Mouse (Mus musculus) cerebellum, postnatal 14 days (tissue): ENCODE measurements around the gene Nat8f4.
"Not testable (repeated sequence)": the region's sequence is repeated elsewhere in the genome, so short reads cannot be mapped to it uniquely, and the experiment has no call there.

Source experiments
- DNase-seq, 2 experiments: peaks; one replicate each; pipeline ENCODE4 v3.0.0; 2021; ENCODE audit warnings: mixed read lengths in 2 of 2

Gene Nat8f4

DNA sequence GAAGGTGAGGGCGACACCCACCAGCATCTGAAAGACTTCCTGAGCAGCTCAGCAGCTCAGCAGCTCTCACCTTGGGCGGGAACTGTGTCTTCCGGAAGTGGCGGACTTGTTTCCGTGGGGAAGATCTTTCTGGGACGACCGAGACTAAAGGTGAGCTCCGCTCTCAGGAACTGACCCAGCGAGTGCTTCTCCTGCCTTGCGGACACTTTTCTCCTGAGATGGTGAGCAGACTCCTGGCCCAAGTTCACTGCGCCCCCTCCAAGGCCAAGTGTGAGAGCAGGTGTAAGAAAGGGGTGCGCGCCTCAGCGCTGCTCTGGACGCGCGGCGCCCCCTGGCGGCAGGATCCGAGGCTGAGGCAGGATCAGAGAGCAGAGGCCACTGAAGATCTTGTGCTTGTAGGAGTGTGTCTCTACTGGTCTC is at the start of gene Nat8f4:
TSS of gene Nat8f4 (minus strand) at position 243 of the 420 bp plus-strand sequence.
- DNase-seq, result peak; percentile 90

- no peak for DNase-seq
These were observed 43.9 kb upstream of the Nat8f4 start for GRCm38 (mm10) chr6:85948549-85948948.

DNA sequence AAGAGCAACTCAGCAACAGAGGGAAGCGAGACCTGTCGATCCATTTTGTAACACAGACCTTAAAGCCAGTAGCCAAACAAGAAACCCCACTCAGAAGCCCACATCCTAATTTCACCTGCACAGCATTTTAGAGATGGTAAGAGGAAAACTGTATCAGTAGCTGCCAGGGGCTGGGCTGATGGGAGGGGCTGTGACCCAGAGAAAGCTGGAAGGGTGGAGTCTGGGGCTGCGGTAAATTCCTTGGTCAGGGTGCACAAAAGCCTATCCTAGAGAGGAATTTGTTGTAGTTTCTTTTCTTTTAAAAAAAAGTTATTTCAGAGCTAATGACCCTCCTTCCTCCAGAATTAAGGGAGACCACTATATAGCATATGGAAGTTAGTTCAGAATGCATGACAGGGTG is 37.8 kb upstream of the Nat8f4 start:
- no peak for DNase-seq

GRCm38 (mm10) chr6:85938701-85939100 is 34.0 kb upstream of the Nat8f4 start:
- no peak for DNase-seq

- DNase-seq, result peak; percentile 82 to 87
These were observed 32.1 kb upstream of the Nat8f4 start for GRCm38 (mm10) chr6:85936508-85937465.

- no peak for DNase-seq
These were observed 31.0 kb upstream of the Nat8f4 start for GRCm38 (mm10) chr6:85935646-85936045.

DNA sequence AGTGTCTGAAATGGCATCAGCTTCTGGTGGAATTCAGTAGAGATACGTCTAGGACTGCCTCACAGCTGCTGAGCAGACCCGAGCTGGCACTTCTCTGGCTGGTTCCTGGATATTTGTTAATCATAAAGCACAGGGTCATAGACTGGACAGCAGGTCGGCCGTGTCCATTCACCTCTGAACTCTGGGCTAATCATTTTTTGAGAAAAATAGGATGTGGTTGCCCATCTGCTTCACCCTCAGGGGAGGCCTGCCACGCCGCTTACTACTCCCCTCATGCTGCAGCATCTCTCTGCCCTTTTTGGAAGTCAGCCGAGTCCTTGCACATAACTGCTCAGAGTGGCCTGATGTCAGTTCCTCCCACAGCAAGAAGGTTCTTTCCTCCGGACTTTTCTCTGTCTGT is 29.4 kb upstream of the Nat8f4 start:
- DNase-seq, result no peak

DNA sequence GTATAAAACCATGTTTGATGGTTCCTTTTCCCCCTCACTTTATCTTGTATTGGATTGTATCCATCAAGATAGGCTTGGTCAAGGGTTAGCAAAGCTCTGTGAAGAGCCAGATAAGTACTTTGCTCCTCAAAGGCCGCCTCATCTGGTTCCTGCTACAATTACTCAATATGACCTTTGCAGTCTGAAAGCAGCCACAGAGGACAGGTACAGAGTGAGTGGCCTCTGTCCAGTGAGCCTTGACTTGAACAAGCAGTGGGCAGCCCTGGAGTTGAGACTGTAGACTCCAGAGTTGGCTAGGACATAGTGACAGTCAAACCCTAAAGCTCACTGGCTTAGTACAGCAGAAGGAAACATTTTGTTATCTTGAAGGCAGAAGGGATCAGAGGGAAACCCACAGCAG is 24.6 kb upstream of the Nat8f4 start:
- no peak for DNase-seq

- no peak for DNase-seq
These were observed 23.1 kb upstream of the Nat8f4 start for GRCm38 (mm10) chr6:85927476-85928464.

GRCm38 (mm10) chr6:85926709-85927108 is 22.0 kb upstream of the Nat8f4 start:
- DNase-seq, result no peak

DNA sequence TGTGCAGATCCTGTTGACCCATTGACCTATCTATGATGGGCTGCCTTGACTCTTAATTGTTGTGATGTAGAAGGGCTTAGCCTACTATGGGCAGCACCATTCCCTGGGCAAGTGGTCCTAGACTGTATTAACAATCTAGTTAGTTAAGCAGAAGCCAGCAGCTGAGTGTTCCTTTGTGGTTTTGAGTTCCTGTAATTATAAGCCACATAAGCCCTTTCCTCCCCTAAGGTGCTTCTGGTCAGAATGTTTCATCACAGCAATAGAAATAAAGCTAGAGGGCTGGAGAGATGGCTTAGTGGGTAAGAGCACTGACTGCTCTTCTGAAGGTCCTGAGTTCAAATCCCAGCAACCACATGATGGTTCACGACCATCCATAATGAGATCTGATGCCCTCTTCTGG is 19.0 kb upstream of the Nat8f4 start:
- DNase-seq, result no peak

GRCm38 (mm10) chr6:85919401-85919800 is 14.7 kb upstream of the Nat8f4 start:
- no peak for DNase-seq

GRCm38 (mm10) chr6:85918341-85918740 is 13.7 kb upstream of the Nat8f4 start:
- DNase-seq, result not testable (repeated sequence)

DNA sequence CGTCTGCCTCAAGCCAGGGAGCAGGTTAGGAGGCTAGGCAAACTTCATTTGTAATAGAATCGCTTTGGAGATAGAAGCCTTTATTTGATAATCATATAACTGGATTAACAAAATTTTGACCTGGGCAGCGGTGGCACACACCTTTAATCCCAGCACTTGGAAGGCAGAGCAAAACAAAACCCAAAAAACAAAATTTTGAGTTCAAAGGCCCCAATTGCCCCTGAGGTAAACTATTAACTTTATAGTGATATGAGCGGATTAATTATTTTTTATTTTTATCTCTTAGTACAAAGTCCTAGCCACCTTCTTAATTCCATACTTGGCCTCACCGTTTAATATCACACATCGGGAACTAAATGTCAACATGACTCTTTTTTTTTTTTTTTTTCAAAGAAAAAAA is 11.9 kb upstream of the Nat8f4 start:
- no peak for DNase-seq

DNA sequence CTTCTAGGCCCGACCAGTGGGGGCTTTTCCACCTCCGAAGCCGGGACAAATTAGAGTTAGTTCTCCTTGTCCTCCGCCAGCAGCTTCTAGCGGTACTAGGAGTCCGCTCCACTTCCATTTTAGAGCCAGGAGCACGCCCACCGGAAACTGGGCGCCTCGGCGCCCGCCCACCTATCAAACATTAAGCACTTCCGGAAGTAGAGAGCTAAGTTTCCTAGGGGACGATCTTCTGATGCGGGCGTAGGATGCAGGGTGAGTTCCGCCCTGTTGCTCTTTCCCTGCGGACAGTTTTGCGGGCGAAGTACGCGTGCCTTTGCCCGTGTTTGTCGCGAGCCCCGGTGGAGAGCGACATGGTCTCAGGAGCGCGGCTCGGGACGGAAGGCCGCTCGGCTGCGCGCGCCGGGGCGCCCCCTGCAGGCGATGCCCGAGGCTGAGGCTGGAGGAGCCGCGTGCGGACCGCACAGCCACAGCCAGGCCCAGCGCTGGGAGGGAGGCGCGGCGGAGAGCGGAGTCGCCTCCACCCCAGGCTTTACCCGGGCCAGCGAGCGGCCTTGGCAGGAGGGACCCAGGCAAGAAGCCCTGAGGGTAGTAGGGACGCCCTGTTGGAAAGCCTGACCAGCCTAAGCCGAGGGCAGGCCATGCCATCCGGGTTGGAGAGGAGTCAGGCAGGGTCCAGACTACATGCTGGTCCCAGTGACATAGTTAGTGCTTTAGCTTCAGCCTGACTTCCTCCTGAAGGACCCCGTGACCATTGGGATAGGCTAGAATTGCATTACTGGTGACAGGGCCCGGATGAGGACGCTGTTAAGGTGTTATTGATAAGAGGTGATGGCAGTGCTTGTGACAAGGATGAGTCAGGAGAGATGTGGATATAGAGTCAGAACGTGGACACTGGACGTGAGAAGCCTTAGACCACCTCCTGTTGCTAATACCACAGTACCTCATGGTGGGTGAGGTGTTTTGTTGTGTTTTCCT is 11.1 kb upstream of the Nat8f4 start, which contains the start of gene Nat8f1:
TSS of gene Nat8f1 (minus strand) at position 149 of the 975 bp plus-strand sequence.
- DNase-seq, result peak; percentile 84 to 89

DNA sequence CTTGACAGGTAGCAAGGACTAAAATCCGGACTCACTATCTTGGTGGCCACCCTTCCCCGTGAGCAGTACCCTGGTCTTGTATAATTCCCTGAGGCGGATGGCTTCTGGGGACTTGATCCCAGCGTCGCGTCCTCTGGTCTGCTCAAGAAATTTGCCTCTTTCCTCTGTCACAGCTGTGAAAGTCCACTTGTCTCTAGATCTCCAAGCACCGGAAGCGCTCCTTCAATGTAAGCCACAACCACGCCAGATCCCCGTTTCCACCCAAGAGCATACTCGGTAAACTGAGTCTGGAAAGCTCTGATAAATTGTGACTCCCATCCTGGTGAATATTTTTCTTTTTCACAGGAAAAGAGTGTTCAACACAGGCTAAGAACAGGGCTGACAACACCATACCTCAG is 10.5 kb upstream of the Nat8f4 start:
- DNase-seq, result no peak

- DNase-seq, result no peak
These were observed 6.9 kb upstream of the Nat8f4 start, which contains the start of gene Tprkb for GRCm38 (mm10) chr6:85911587-85911986. Gene Tprkb, plus strand, starts transcription at chr6:85911865.

- DNase-seq, result no peak
These were observed 5.0 kb upstream of the Nat8f4 start for GRCm38 (mm10) chr6:85909704-85910103.

DNA sequence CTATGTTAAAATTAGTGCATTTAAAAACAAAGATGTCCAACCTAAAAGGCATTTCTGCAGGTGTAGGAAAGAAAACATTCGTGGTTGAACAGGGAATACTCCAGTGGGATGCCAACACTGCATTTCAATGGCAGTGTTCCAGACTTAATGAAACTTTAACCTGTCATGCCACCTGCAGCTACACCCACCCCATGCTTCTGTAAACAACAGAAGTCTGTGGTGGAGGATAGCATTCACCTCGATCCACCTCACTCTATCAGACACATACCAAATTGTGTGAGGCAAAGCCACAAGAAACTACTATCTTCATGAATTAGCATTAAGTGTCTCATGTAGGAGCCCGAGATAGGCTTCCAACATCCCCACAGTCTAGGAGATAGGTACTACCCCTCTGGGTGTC is 3.7 kb upstream of the Nat8f4 start:
- no peak for DNase-seq

- peak; percentile 12 to 23 for DNase-seq
These were observed 2.2 kb upstream of the Nat8f4 start for GRCm38 (mm10) chr6:85906911-85907351.

DNA sequence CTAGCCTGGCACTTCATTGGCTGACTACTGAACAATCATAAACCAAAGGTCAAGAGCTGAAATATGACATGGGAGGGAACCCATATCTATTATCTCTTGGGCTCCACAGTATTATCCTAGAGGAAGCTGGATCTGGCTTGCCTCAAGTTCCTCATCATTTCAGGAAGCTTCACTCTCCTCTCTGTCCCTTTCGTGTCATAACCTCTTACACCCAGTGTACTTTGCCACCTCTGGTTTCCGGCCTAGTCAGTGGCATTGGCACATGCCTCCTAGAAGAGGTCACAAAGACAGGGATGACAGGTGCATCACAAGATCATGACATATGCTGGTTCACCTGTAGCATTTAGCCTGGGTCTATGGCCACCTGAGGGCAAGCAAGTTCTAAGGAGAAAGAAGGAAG is 2.4 kb downstream of the Nat8f4 start:
- DNase-seq, result no peak
